Mouse (Mus musculus): ENCODE measurements at regions not wholly inside any gene's neighbourhood (a gene's known extent, or its start where the extent isn't known, plus 50 kb on each side); places are given as distances from the start of the nearest gene placed in this dataset.

DNA sequence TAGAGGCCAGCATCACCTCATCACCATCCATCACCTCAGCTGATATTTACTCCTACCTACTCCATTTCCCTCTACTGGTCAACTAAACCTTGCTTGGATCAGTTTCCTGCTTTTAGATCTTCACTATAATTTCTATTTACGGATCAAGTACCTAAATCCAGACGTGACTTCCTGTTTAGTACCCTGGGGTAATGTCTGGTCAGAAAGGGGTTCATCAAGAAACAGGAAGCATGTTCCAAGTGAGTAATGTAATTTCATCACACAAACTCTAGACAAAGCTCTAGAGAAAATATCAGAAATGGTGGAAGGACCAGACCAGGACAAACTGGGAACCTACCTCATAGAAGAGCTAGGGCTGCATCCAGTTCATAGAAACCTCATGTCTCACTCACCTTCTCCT lies 250.2 kb upstream of the Sash1 start:
- Histone ChIP-seq H3K4me1 (ENCODE audit: control insufficient read depth, insufficient read depth, low read length) (no peaks in the 10 kb centered on the region), H3K27ac (replicated peaks; ENCODE audit: low read depth, low read length) (no peak overlapping the region), H3K9me3 (replicated peaks; ENCODE audit: control insufficient read depth, low read length) (no peaks in the 10 kb centered on the region), H3K9ac (replicated peaks; ENCODE audit: low read length) (no peak overlapping the region), H3K27me3 (ENCODE audit: control insufficient read depth, insufficient read depth, low read length) (no peaks in the 10 kb centered on the region), H3K4me2 (ENCODE audit: low read depth, low read length) (no peak overlapping the region), H3K4me3 (ENCODE audit: low read depth, low read length) (no peak overlapping the region), H3K36me3 (replicated peaks; ENCODE audit: control insufficient read depth, insufficient read depth, low read depth, low read length) (no peaks in the 10 kb centered on the region)
- DNase-seq (ENCODE audit: low spot score): no peak
- no peak for ATAC-seq (replicated peaks; ENCODE audit: insufficient number of reproducible peaks, low FRiP score, low TSS enrichment, low read depth)
- 74% methylated on average over 2 of the region's 2 CpGs for WGBS

- no peak for DNase-seq (ENCODE audit: low spot score)
- Histone ChIP-seq H3K27ac (replicated peaks; ENCODE audit: low read depth, low read length) (no peak overlapping the region), H3K4me1 (ENCODE audit: control insufficient read depth, insufficient read depth, low read length) (no peaks in the 10 kb centered on the region), H3K9me3 (replicated peaks; ENCODE audit: control insufficient read depth, low read length) (no peaks in the 10 kb centered on the region), H3K36me3 (replicated peaks; ENCODE audit: control insufficient read depth, insufficient read depth, low read depth, low read length) (no peaks in the 10 kb centered on the region), H3K9ac (replicated peaks; ENCODE audit: low read length) (no peak overlapping the region), H3K4me3 (ENCODE audit: low read depth, low read length) (no peak overlapping the region), H3K4me2 (ENCODE audit: low read depth, low read length) (no peak overlapping the region), H3K27me3 (ENCODE audit: control insufficient read depth, insufficient read depth, low read length) (no peaks in the 10 kb centered on the region)
- WGBS: 71% methylated on average over 9 of the region's 9 CpGs
- ATAC-seq (replicated peaks; ENCODE audit: insufficient number of reproducible peaks, low FRiP score, low TSS enrichment, low read depth): no peak
These were observed 248.6 kb upstream of the Sash1 start for GRCm38 (mm10) chr10:9134293-9135021.

- Histone ChIP-seq H3K9ac (replicated peaks; ENCODE audit: low read length) (no peak overlapping the region), H3K27me3 (ENCODE audit: control insufficient read depth, insufficient read depth, low read length) (no peaks in the 10 kb centered on the region), H3K9me3 (replicated peaks; ENCODE audit: control insufficient read depth, low read length) (no peaks in the 10 kb centered on the region), H3K4me3 (ENCODE audit: low read depth, low read length) (no peak overlapping the region), H3K27ac (replicated peaks; ENCODE audit: low read depth, low read length) (no peak overlapping the region), H3K4me1 (ENCODE audit: control insufficient read depth, insufficient read depth, low read length) (no peaks in the 10 kb centered on the region), H3K4me2 (ENCODE audit: low read depth, low read length) (no peak overlapping the region), H3K36me3 (replicated peaks; ENCODE audit: control insufficient read depth, insufficient read depth, low read depth, low read length) (no peaks in the 10 kb centered on the region)
- WGBS: 73% methylated on average over 2 of the region's 2 CpGs
- ATAC-seq (replicated peaks; ENCODE audit: insufficient number of reproducible peaks, low FRiP score, low TSS enrichment, low read depth) (no peak), DNase-seq (ENCODE audit: low spot score) (no peak)
These were observed 244.2 kb upstream of the Sash1 start for GRCm38 (mm10) chr10:9130061-9130460.

GRCm38 (mm10) chr10:9119249-9119648 lies 233.4 kb upstream of the Sash1 start:
- ATAC-seq (replicated peaks; ENCODE audit: insufficient number of reproducible peaks, low FRiP score, low TSS enrichment, low read depth): no peak
- no peak overlapping the region for H3K4me2 ChIP-seq (ENCODE audit: low read depth, low read length)
- DNase-seq (ENCODE audit: low spot score): no peak
- no peak overlapping the region for H3K9ac ChIP-seq (replicated peaks; ENCODE audit: low read length)
- H3K27me3 ChIP-seq (ENCODE audit: control insufficient read depth, insufficient read depth, low read length): no peaks in the 10 kb centered on the region
- H3K36me3 ChIP-seq (replicated peaks; ENCODE audit: control insufficient read depth, insufficient read depth, low read depth, low read length): no peaks in the 10 kb centered on the region
- no peaks in the 10 kb centered on the region for H3K4me1 ChIP-seq (ENCODE audit: control insufficient read depth, insufficient read depth, low read length)
- no peak overlapping the region for H3K4me3 ChIP-seq (ENCODE audit: low read depth, low read length)
- H3K9me3 ChIP-seq (replicated peaks; ENCODE audit: control insufficient read depth, low read length): no peaks in the 10 kb centered on the region
- WGBS: 20% methylated on average over 4 of the region's 4 CpGs
- H3K27ac ChIP-seq (replicated peaks; ENCODE audit: low read depth, low read length): no peak overlapping the region

DNA sequence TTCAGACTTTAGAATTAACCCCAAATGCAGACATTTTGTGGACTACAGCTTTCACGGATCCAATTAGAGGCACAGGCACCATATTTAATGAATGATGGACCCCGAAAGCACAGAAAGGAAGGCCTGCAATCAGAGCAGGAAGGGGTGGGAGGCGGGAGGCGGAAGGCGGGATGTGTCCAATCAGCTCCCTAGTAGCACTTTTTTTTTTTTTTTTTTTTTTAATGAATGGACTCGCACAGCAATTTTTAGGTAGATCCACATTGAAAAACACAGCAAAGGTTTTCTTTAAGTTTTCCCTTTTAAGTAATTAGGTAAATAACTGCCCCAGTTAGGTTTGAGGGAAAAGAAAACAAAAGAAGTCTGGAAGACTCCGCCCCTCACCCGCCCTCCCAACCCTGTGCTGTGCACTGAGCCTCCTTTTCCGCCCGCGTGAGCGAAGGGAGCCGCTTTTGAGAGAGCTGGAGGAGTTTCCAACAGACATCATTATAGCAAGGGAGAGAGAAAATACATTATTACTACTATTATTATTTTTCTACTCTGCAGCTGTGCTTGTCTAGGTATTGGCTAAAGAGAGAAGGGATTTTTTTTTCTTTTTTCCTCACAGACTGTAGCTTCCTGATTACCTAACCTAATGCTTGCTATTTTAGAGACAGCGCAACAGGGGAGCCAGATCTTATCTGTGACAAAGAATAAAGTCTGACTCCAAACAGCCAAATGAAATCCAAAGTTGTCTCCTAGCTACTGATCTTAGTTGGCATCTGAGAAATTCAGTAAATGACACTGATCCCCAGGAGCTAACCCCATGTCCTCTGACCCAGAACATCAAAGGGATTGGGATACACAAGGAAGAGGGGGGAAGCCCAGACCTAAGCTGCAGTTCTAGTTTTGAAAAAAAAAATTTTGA lies 232.0 kb upstream of the Sash1 start:
- Histone ChIP-seq H3K9me3 (replicated peaks; ENCODE audit: control insufficient read depth, low read length) (no peaks in the 10 kb centered on the region), H3K27ac (replicated peaks; ENCODE audit: low read depth, low read length) (no peak overlapping the region), H3K4me2 (ENCODE audit: low read depth, low read length) (peak overlapping the region; percentile 23), H3K9ac (replicated peaks; ENCODE audit: low read length) (peak overlapping the region; percentile 37; the same call in 1 of the 2 replicates), H3K27me3 (ENCODE audit: control insufficient read depth, insufficient read depth, low read length) (no peaks in the 10 kb centered on the region), H3K4me1 (ENCODE audit: control insufficient read depth, insufficient read depth, low read length) (no peaks in the 10 kb centered on the region), H3K4me3 (ENCODE audit: low read depth, low read length) (peak overlapping the region; percentile 21), H3K36me3 (replicated peaks; ENCODE audit: control insufficient read depth, insufficient read depth, low read depth, low read length) (no peaks in the 10 kb centered on the region)
- ATAC-seq (replicated peaks; ENCODE audit: insufficient number of reproducible peaks, low FRiP score, low TSS enrichment, low read depth) (peak; percentile 91), DNase-seq (ENCODE audit: low spot score) (peak; percentile 70)
- 30% methylated on average over 14 of the region's 14 CpGs for WGBS

GRCm38 (mm10) chr10:9117134-9117533 lies 231.3 kb upstream of the Sash1 start:
- Histone ChIP-seq H3K36me3 (replicated peaks; ENCODE audit: control insufficient read depth, insufficient read depth, low read depth, low read length) (no peaks in the 10 kb centered on the region), H3K27ac (replicated peaks; ENCODE audit: low read depth, low read length) (no peak overlapping the region), H3K9ac (replicated peaks; ENCODE audit: low read length) (no peak overlapping the region), H3K4me3 (ENCODE audit: low read depth, low read length) (no peak overlapping the region), H3K9me3 (replicated peaks; ENCODE audit: control insufficient read depth, low read length) (no peaks in the 10 kb centered on the region), H3K4me2 (ENCODE audit: low read depth, low read length) (peak overlapping the region; percentile 23), H3K4me1 (ENCODE audit: control insufficient read depth, insufficient read depth, low read length) (no peaks in the 10 kb centered on the region), H3K27me3 (ENCODE audit: control insufficient read depth, insufficient read depth, low read length) (no peaks in the 10 kb centered on the region)
- ATAC-seq (replicated peaks; ENCODE audit: insufficient number of reproducible peaks, low FRiP score, low TSS enrichment, low read depth): no peak
- WGBS: 92% methylated on average over 7 of the region's 7 CpGs
- DNase-seq (ENCODE audit: low spot score): no peak

- Histone ChIP-seq H3K36me3 (replicated peaks; ENCODE audit: control insufficient read depth, insufficient read depth, low read depth, low read length) (no peaks in the 10 kb centered on the region), H3K27ac (replicated peaks; ENCODE audit: low read depth, low read length) (no peak overlapping the region), H3K4me1 (ENCODE audit: control insufficient read depth, insufficient read depth, low read length) (no peaks in the 10 kb centered on the region), H3K4me3 (ENCODE audit: low read depth, low read length) (no peak overlapping the region), H3K4me2 (ENCODE audit: low read depth, low read length) (no peak overlapping the region), H3K27me3 (ENCODE audit: control insufficient read depth, insufficient read depth, low read length) (no peaks in the 10 kb centered on the region), H3K9ac (replicated peaks; ENCODE audit: low read length) (no peak overlapping the region), H3K9me3 (replicated peaks; ENCODE audit: control insufficient read depth, low read length) (no peaks in the 10 kb centered on the region)
- WGBS: 75% methylated on average over 5 of the region's 5 CpGs
- DNase-seq (ENCODE audit: low spot score) (no peak), ATAC-seq (replicated peaks; ENCODE audit: insufficient number of reproducible peaks, low FRiP score, low TSS enrichment, low read depth) (no peak)
These were observed 227.8 kb upstream of the Sash1 start for GRCm38 (mm10) chr10:9113706-9114105.

- DNase-seq (ENCODE audit: low spot score) (no peak), ATAC-seq (replicated peaks; ENCODE audit: insufficient number of reproducible peaks, low FRiP score, low TSS enrichment, low read depth) (no peak)
- no peak overlapping the region for H3K9ac ChIP-seq (replicated peaks; ENCODE audit: low read length)
- H3K36me3 ChIP-seq (replicated peaks; ENCODE audit: control insufficient read depth, insufficient read depth, low read depth, low read length): no peaks in the 10 kb centered on the region
- H3K9me3 ChIP-seq (replicated peaks; ENCODE audit: control insufficient read depth, low read length): no peaks in the 10 kb centered on the region
- WGBS: 89% methylated on average over 3 of the region's 3 CpGs
- H3K27ac ChIP-seq (replicated peaks; ENCODE audit: low read depth, low read length): no peak overlapping the region
- no peak overlapping the region for H3K4me2 ChIP-seq (ENCODE audit: low read depth, low read length)
- no peak overlapping the region for H3K4me3 ChIP-seq (ENCODE audit: low read depth, low read length)
- H3K4me1 ChIP-seq (ENCODE audit: control insufficient read depth, insufficient read depth, low read length): no peaks in the 10 kb centered on the region
- no peaks in the 10 kb centered on the region for H3K27me3 ChIP-seq (ENCODE audit: control insufficient read depth, insufficient read depth, low read length)
These were observed 225.2 kb upstream of the Sash1 start for GRCm38 (mm10) chr10:9111051-9111450.

Measured in embryonic facial prominence, embryonic 11.5 days (tissue).